Mouse (Mus musculus) mesoderm, embryonic 11.5 days (tissue): ENCODE data around the gene Gnas.
"Not testable (repeated sequence)": the region's sequence is repeated elsewhere in the genome, so short reads cannot be mapped to it uniquely, and the experiment has no call there.

Experiments used
- DNase-seq: peaks from one replicate; pipeline ENCODE4 v3.0.0-alpha.2; 2012; ENCODE audit warnings: low read depth, low spot score

Gnas gene

DNA sequence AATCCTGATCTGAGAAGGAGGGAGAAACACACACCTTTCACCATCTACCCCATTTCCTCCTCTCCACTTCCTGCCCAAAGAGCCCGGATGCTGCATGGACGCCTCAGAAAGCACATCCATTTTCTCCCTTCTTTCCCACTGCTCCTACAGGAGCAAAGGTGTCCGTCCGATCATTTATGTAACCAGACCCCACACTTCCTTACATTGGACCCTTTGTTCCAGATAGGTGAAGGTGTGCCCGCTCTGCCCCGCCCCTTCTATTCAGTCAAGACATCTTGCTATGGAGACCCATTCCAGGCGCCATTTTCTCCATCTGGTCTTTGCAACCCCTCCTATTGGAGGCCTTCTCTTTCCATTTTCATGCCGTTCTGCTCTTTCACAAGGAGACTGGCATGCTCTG lies 10.3 kb downstream of the Gnas start:
- peak; percentile 49 for DNase-seq

DNA sequence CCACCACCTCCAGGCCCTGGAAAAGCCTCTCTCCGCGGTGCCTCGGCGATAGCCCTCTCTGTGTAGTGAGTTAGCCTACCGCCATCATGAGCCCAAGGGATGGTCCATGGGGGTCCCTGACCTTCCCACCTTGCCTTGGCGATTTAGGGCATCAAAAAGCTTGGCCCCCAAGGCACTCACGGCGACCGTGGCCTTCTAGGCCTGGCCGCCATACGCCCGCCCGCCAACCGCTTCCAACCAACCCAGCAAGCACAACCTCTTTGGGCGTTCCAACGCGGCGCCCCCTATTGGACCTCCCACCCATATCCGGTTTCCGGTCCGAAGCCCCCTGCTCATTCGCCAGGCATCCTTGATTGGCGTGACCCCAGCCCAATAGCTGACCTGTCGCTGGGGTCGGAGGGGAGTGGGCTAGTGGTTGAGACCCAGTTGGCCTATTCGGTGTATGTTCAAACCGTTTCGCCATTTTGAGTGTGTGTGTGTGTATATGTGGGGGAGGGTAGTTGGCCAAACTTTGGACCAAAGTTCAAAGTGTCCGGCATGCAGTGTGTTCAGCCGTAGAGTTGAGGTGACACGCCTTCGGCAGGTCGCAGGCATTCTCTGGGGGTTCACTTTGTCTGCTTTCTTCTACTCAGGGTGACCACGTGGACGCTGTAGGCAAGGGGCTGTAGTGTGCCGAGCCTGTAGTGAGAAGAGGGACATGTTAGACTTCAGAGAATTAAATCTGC lies 11.2 kb downstream of the Gnas start:
- DNase-seq: peak; percentile 97

DNA sequence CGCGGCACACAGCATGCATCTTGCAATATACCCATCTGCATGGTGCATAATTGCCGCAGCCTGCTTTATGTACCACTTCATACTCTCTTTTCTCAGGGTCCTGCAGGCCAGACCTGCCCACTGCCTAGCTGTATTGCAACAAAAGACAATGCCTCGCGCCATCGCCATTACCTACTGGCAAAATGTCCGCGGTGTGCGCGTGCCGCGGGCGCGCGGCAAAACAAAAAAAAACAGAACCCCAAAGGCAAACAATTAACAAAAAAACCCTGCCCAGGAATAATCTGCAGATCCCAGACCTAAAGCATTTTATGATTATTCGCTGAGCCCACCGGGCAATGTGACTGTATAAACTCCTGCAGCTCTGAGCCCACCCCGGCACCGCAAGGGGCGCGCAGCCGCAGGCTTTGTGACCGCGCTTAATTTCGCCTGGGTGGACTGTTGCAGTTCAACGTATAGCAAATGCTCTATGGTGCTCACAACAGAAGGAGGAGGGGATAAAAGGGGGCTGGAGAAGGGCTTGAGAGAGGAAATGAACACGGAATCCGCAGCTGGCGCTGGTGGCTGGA lies 11.9 kb downstream of the Gnas start:
- peak; percentile 53 for DNase-seq

DNA sequence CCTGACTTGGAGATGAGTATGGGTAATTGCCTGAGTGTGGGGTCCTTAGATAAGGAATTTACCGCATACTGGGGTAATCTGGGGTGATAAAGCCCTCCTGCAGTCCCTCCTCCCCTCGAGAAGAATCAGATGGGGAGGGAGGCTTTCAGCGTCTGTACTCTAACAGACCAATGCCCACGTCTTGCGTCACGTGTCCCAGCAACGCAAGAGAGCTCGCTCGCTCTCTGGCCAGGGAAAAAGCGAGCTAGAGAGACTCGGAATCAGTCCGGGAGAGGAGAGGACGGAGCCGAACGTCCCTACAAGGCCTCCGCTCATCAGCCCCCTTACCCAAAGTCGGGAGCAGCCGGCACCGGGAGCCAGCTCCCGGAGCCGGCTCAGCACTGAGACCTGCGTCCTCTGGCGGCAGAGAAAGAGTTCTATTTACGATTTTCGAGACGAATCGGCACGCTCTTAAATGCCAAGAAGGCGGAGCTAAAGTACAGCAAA lies 13.0 kb downstream of the Gnas start:
- peak; percentile 72 for DNase-seq

DNA sequence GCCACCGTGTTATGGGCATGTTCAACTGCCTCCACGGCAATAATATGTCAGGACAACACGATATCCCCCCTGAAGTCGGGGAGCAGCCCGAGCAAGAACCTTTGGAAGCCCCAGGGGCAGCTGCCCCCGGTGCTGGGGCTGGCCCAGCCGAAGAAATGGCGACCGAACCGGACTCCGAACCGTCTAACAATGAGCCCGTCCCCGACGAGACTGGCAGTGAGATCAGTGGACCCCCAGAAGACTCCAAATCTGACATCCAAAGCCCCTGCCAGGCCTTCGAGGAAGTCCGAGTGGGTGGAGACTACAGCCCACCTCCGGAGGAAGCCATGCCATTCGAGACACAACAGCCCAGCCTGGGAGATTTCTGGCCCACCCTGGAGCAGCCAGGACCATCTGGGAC lies 13.7 kb downstream of the Gnas start:
- DNase-seq: no peak

DNA sequence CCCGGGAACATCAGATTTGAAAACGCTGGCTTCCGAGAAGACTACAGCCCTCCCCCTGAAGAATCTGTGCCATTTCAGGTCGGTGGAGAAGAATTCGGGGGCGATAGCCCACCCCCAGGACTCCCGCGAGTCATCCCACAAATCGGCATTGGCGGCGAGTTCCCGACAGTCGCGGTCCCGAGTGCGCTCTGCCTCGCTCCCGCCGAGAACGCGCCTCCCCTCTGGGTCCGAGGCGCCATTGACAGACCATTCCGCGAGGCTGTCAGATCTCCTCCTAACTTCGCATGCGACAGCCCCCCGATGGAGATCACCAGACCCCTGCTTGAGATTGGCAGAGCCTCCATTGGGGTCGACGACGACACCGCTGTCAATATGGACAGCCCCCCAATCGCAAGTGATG lies 14.4 kb downstream of the Gnas start:
- DNase-seq: no peak

DNA sequence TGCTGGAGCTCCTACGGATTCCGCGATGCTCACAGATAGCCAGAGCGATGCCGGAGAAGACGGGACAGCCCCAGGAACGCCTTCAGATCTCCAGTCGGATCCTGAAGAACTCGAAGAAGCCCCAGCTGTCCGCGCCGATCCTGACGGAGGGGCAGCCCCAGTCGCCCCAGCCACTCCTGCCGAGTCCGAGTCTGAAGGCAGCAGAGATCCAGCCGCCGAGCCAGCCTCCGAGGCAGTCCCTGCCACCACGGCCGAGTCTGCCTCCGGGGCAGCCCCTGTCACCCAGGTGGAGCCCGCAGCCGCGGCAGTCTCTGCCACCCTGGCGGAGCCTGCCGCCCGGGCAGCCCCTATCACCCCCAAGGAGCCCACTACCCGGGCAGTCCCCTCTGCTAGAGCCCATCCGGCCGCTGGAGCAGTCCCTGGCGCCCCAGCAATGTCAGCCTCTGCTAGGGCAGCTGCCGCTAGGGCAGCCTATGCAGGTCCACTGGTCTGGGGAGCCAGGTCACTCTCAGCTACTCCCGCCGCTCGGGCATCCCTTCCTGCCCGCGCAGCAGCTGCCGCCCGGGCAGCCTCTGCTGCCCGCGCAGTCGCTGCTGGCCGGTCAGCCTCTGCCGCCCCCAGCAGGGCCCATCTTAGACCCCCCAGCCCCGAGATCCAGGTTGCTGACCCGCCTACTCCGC lies 15.1 kb downstream of the Gnas start:
- no peak for DNase-seq

DNA sequence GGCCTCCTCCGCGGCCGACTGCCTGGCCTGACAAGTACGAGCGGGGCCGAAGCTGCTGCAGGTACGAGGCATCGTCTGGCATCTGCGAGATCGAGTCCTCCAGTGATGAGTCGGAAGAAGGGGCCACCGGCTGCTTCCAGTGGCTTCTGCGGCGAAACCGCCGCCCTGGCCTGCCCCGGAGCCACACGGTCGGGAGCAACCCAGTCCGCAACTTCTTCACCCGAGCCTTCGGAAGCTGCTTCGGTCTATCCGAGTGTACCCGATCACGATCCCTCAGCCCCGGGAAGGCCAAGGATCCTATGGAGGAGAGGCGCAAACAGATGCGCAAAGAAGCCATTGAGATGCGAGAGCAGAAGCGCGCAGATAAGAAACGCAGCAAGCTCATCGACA lies 15.6 kb downstream of the Gnas start:
- DNase-seq: no peak

DNA sequence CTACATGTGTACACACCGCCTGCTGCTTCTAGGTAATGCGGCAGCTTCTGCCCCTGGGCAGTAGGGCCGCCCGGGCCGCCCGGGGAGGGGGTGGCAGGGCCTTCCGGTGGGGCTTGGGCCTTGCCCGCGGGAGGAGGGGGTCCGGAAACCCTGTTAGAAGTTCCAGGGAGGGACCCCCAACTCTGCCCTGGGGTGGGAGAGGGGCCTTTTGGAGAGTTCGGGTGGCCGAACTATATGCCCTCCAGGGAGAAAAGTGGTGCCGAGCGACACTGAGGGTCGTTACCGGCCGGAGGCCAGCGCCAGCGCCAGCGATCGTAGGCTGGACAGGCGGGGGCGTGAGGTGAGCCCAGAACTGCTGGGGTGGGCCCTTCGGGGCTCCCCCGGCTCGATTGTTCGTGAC lies 16.1 kb downstream of the Gnas start:
- DNase-seq: no peak

DNA sequence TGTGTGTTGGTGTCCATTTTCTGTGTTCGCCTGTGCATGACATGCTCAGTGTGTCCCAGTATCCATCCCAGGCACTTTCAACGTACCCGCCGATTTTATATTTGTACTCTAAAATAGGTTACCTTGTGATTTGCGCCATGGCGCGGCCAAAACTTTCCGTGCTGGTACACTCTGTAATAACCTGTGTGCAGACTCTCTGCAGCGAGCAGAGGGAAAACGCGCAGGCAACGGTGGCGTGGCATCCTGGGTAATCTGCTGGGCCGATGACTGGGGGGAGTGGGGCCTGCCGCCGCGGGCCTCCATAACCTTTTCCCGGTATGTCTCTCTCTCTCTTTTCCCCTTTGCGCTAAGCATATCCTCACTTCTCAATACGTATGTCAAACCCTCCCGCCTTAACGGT lies 16.5 kb downstream of the Gnas start:
- DNase-seq: no peak

DNA sequence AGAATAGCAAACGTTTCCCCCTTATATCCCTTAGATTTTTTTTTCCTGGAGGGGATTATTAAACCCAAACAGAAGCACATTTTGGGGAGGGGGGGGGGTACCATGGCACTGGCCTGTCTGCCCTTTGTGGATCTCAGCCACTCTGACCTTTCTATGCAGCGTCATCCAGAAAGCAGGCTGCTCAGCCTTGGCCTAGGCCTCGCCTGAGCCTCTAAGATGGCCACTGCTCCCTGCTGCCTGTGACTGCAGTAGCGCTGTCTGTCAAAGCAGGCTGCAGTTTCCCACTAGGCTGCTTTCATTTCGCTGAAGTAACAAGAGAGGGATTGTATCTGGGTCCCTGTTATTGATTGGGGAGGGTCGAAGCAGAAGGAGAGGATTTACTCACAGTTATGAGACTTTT lies 18.4 kb downstream of the Gnas start:
- no peak for DNase-seq

DNA sequence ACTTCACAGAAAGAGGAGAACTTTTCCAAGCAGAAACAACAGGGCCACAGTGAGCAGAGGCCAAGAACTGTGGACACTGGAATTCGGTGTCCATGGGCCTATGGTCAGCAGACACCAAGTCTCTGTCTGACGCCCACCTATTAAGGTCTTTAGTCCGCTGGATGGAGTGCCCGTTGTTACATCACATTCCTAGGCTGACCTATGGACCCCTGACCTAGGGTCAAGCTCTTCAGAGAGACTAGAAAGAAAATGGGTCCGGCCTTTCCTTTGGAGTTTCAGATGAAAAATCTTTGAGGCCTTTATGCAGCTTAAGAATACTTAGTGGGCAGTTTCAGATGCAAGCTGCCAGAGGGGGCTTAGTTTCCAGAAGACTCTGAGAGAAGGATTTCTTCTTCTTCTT lies 21.5 kb downstream of the Gnas start:
- peak; percentile 65 for DNase-seq

DNA sequence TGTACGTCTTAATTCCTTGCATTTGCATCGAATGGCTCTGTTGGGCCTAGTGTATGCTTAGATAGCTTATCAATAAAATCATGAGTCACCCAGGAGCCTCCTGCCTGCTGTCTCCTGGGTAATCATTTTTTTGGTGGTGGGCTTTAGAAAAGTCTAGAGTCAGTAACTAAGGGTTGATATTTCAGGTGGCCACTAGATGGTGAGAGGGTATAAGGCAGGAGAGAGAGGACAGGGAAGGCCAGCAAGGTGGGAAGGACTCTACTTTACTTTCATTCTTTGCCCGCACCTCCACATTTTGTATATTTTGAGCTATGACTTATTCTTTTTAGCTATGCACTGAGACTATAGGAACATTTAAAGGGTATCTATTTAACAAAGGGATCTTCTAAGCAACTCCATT lies 23.8 kb downstream of the Gnas start:
- no peak for DNase-seq

DNA sequence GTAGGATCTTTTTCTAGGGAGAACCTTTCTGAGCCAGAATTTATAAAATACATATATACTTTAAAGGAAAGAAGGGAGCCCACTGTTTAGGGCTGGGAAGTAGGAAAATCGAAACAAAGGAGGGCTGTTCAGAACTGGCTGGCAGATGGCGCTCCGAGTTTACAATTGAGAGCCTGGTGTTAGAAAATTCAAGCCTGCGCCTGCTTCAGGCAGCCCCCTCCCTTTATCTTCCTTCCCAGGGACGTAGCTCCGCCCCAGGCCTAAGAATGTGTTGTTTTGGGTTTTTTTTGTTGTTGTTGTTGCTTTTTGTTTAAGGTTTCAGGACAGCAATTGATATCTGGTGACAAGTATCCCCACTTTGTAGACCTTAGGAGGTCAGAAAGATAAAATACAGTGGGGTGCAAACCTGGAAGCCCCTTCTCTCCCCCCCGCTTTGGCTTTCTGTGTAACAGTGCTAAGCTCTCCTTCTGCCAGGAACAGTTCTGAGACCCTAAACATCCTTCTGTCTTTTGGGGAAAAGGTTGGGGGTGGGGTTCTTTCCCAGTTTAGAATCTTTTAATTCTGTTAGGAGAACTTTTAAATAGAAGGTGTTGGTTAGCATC lies 26.9 kb downstream of the Gnas start:
- DNase-seq: peak; percentile 77

DNA sequence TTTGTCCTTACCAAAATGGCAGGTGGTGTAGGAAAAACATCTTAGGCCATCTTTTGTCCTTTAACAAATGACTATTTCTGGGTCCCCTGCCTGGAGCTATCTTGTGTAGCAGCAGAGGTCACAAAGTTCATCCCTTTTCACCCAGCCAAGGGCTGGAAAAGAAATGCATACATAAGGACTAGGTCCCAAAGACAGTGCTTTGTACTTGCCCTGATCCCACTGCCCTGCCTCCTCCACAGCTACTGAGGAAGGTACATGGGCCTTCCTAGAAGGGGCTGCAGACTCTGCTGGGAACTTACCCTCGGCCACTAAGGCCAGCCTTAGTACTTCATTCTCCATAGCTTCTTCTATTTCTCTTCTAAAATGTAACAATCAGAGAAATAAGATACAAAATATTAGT lies 27.5 kb downstream of the Gnas start:
- no peak for DNase-seq

DNA sequence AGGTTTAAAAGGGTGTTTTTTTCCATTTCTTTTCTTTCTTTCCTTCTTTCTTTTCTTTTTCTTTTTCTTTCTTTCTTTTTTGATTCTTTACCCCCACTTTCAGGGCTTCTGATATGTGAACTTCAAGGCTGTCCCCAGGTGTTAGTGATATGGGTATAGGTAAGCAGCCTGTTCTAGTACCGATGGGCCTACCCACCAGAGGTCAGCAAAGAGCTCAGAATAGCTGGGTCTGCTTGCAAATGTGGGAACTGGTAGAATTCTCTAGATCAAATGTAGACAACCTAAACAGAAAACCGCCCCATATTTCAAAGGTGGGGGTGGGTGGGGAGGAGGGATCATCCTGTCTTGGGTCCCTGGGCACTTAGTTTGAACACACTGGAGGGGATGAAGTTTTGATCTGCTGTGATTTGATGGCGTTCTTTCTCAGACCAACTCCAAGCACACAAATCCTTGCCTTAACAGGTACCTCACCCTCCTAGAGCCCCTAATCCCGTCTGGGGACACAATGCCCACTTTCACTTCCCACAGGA lies 28.1 kb downstream of the Gnas start:
- DNase-seq: peak; percentile 74

DNA sequence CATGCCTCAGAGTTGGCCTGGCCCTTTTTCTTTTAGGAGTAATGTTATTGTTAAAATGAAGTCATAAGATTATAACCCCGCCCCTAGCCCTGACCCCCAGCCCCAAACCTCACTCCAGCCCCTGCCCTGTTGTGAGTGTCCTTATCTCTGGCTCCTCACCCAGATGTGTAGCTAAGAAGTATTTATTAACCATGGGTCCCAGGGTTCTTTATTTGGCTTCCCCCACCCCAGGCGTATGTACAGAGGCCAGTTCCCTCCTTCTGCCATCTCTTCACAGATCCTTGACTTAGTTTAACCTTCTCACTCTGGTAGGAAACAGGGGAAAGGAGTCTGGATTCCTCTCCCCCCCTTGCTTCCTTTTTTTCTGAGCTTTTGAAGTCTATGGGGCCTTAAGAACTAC lies 28.5 kb downstream of the Gnas start:
- no peak for DNase-seq

DNA sequence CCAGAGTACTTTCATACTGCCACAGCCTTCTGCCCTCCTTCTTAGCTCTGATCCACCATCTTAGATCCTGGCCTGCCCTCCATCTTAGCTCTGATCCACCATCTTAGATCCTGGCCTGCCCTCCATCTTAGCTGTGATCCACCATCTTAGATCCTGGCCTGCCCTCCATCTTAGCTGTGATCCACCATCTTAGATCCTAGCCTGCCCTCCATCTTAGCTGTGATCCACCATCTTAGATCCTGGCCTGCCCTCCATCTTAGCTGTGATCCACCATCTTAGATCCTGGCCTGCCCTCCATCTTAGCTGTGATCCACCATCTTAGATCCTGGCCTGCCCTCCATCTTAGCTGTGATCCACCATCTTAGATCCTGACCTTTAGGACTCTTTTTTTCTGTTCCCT lies 31.3 kb downstream of the Gnas start:
- DNase-seq: not testable (repeated sequence)

DNA sequence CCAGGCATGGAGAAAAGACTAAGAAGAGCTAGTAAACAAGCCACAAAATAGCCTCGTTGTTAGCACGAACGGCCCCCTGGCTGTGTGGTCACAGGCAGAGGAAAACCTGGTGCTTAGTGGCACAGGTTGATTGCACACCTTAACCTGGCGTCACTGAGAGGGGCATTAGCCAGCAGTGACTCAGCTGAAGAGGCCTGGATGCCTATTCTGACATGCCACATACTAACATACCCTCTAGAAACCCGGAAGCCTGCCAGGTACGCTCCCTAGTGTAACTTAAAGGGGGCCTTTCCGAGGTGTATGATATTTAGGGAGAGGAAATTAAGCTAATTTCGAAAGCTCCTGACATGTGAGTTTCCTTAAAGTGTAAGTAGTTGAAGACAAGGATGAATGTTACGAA lies 32.5 kb downstream of the Gnas start:
- no peak for DNase-seq

DNA sequence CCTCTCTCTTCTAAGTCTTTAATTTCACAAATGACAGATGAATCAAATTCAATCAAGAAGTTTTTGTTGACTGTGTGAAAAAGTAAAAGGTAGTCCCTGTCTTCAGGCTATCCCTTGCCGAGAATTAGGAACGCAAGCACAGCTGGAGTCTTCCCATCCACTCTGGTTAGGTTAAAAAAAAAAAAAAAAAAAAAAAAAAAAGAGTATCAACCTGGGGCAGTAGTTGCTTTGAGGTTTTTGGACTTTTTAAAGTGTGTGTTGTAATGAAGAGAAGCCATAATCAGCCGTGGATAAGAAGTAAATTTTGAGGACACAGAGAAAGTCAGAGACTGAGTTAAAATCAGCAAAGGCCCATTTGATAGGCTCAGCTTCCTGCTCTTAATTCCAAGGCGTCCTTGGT lies 41.9 kb downstream of the Gnas start:
- DNase-seq: no peak

DNA sequence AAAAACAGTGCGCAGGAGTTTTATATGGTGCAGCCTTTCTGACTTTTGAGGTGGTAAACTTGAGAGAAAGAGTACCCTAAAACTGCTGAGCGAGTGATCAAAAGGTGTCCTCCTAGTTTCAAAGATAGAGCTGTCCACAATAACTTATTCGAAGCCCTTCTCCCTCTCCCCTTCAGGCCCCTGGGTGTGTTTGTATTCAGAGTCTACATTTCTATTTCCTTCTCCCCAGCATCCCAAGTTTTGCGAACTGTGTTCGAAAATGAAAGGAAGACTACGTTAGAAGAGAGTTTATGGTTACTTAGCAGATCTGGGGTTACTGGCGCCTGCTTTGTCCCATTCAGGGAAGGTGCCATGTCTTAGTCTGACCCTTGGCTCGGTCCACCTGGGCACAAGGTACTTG lies 42.4 kb downstream of the Gnas start:
- DNase-seq: no peak

DNA sequence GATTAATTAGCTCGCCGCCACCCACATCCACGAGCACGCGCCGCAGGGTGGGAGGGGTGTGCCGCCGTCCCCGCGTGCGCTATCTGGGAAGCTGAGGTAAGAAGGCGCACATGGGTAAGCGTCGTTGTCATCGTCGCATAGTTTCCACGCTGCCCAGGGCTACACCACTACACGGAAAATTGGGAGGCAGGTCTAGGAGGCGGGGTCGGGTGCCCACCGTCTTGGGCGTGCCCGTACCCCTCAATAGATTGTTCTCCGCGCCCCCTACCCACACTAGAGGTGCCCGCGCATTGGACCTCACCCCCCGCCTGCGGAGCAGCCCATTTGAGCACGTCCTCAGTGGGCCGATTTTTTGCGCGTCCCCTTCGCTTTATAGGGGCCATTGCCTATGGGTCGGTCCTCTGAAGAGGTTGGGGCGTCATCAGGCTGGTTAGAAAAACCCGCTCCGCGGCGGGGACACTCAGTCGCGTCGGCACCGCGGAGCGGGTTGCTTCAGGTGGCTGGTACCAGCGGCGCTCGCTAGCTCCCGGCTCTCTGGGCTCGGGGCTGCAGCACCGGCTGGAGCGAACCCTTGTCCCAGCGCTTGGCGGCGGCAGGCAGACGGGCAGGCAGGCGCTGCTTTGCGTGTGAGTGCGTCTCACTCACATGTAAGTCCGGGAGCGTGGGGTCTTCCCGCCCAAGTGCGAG lies 43.3 kb downstream of the Gnas start:
- DNase-seq: peak; percentile 81
